Mouse (Mus musculus): ENCODE measurements around the gene Grm1.
A peak's percentile ranks its signal among the peaks of the same experiment; 100 is the strongest.
"Not testable (repeated sequence)": the region's sequence is repeated elsewhere in the genome, so short reads cannot be mapped to it uniquely, and the experiment has no call there.

Gene Grm1

DNA sequence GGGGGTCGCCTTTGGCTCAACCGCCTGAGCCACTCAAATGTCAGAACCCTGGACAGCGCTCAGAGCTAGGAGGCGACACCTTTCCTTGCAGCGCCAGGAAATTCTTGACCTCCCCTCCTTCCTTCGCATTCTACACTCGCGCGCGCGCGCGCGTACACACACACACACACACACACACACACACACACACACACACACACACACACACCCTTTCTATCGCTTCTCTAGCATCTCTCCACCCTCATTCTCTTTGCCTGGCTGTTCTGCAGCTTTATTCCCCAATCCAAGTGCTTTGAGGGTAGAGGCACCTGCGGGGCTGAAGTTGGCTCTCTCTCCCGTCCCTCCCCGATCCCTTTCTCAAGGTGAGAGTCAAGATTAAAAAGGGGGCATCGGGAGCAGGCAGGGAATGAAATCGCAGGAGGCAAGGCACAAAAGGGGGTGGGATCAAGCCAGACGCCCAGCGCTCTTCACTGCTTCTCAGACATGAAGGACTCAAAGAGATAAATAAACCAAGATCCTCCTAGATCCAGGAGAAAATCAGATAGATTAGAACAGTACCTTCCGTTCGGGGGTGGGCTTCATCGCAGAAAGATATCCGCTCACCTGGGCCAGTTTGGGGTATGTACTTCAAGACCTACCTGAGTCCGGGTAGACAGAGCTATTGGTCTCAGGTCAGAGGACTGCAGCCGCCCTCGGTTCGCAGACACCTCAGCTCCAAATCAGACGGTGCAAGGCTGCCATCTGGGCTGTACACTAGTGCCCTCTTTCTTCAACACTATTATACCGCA lies at the start of gene Grm1:
Grm1 (minus strand) TSS at position 746 of the 788 bp plus-strand sequence.
- no peak for DNase-seq (ENCODE audit: low spot score)

DNA sequence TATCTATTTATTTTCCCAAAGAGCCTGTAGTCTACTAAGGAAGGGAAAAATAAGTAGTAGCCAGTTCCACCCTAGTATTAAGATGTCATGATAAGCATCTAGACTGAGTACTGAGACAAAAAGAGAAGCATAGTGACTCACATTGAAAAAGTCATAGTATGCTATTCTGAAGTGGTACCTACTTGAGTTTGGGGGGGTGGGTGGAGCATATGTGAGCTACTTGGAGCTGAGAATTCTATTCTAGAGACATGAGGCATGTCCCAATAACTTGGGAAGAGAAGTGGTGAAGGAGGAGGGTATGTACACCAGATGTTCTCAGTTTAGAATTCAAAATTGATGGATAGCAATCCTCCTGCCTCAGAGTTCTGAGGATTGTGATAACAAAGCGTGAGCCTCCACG lies 39.6 kb upstream of the Grm1 start:
- DNase-seq (ENCODE audit: low spot score) = no peak

DNA sequence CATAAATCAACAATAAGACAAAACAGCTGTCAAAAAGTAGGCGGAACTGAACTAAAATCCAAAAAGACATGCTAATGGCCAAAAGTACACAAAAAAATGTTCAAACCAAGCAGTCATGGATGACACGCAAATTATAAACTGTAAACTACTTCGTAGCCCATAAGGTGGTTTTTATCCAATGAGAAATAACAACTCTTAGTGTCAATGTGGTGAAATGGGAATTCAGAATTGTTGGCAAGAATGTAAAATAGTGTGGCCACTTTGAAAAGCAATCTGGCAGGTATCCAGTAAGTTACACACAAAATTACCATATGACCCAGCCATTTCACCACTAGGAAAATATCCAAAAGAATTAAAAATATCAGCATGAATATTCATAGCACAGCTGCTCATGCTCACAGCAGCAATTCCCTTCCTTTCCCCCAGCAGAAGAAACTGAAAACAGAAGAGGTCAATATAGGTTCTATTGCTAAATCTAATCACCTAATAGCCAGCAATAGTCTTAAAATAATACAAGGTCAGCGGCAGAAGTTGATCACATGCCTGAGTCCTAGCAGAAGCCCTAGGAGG lies 16.4 kb upstream of the Grm1 start:
- DNase-seq (ENCODE audit: low spot score) = no peak

DNA sequence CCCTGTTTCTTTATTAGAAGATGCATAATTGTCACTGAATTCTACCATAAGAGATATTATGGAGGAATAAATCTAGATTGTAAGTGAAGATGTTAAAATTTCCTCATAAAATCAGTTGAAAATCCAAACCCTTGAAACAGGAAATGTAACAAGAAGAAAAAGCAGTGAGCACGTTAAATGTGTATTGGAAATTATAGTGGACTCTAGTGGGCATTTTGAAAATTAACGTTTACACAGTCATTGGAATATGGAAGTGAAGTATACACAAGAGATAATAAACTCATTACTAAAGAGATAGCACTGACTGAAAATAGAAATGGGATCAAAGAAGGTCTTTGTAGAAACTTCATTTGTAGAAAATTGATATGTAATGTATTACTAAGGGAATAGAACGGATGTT lies 4.2 kb upstream of the Grm1 start:
- DNase-seq (ENCODE audit: low spot score) = no peak

DNA sequence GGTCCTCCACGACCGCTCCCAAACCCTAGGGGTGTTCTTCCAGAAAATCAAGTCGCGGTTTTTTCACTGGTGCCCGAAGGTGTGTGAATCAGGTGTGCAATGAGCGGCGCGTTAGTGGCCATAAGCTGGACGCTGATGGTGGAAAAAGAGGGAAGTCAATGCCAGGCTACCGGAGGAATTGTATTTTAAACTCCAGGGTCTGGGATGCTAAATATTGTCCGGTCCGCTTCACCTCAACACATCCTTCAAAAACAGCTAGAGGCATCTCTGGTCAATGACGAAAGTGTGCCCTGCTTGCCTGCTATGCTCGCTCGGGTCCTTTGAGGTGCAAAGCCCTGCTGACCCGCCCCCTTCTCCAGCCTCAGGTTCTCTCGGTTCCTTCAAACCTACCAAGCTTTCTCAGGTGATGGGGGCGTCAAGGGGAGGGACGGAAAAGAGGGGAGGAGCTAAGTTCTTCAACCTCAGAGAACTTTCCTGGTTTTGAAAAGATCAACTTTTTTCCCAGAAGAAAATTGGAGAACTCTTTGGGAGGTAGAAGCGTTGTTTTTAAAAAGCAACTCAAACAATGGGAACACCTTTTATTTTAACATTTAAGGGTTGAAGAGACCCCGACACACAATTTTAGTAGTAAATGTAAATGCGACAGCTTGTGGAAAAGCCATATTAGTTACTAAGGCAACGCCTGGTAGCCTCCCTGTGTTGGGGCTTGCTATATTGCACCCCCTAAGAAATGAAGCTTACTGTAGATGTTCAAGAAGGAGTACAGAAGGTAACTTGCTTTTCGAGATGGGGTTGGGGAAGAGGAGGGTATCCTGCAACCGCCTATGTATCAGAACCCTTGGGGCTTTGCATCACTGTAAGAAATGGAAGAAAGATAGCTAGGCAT lies 1.2 kb downstream of the Grm1 start:
- DNase-seq (ENCODE audit: low spot score) = no peak

DNA sequence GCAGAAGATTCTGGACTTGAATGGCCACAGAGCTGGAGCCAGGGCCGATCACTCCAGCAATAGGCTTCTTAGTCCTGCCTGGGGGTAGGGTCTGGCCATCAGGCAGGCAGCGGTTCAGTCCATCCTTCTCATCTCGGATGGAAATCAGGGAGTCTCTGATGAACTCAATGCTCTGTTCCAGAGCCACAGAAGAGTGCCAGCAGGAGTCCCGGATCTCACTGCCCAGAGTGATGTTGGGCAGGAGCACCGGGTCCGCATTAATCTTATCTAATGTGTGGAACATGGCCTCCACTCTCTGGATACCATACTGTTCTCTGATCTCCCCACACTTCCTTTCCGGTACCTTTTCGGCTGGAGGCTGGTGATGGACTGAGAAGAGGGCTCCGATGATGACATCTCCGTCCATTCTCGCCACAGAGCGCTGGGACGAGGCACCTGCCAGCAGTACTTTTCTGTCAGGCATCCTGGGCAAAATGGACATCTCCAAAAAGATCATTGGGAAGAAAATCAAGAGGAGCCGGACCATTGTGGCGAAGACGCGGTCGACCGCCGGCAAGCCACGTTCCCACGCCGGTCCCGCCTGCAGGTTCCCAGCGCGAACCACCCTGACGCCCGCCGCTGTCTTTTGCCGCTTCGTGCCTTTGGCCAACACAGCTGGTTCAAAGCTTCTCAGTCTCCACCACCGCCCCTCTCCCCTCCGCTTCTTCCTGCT lies 2.0 kb downstream of the Grm1 start:
- no peak for DNase-seq (ENCODE audit: low spot score)

DNA sequence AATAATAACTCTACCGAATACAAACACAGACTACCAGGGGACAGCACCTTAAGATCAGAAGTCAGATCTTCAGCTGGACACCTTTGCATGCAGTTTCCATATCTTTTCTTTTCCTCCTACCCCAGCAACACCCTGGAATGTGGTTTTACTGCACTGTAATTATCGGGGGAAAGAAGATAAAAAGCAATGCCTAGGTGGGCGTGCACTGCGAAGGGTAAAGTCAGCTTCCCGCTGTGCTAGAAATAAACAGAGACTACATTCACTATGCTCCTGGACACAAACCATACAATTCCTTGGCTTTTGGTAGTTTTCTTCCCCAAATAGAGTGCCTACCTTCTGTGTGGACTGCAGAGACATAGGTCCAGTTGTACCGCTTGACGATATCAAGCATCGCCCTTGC lies 2.6 kb downstream of the Grm1 start:
- no peak for DNase-seq (ENCODE audit: low spot score)

DNA sequence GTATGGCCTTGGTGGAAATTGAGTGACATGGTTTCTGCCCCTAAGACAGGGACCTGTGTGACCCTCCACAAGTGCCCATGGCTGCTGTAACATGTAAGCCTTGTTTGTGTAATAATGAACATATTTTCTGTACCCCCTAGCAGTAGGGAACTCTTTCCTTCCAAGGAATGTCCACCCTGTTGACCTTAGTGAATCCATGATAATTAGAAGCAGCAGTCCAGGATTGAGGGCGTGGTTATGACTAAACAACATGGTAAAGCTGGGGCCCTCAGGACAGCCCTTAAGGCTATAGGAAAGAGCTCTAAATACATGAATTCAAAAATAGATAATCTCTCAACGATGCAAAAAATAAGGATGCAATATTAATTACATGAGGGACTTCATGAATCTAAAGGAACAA lies 17.0 kb downstream of the Grm1 start:
- no peak for DNase-seq (ENCODE audit: low spot score)

DNA sequence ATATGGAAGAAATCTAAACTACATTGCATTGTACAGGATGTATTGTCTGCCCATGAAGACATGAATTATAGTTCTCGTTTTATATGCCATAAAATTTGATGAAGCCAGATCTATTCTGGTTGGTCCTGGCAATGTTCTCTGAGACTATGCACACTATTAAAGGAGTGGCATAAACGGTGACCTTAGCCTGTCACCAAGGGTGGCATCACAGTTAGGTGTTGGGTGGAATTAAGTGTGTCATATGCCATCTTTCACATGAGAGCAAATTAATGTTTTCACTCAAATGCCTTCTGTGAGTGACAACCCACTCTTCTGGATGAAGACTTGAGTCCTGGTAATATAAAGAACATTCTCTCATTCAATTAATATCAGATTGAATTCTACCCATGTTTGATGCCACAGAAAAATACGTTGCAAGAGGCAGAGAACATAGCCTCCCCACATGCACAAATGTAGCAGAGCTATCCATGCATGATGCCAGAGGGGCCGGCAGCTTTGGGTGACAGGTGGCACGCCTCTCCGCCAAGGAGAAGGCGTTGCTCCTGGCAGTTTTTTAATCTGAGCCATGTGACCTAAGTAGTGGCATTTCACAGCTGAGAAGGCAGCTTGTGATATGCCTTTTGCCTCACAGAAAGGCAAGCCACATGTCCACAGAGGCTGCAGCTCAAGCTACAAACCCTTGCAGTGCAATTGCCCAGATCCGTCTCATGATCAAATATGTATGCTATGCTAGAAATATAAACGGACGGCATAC lies 20.7 kb downstream of the Grm1 start:
- DNase-seq (ENCODE audit: low spot score) = peak; percentile 38

DNA sequence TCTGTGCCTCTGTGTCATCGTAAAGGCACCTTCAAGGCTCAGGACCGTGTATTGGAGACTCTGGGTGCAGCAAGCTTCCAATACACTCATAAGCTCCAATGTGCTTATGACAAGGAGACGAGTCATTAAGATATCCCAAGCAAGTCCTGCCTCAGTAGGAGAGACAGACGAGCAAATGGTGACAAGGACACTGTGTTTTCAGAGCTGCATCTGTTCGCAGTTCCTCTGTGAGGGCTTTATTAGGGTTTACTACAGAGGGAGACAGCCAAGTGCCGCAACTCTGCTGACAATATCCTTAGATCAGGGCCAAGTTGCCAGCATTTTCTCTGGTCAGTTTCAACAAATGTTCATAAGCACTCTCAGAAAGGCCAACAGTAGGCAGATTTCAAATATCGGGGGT lies 32.8 kb downstream of the Grm1 start:
- DNase-seq (ENCODE audit: low spot score) = no peak

DNA sequence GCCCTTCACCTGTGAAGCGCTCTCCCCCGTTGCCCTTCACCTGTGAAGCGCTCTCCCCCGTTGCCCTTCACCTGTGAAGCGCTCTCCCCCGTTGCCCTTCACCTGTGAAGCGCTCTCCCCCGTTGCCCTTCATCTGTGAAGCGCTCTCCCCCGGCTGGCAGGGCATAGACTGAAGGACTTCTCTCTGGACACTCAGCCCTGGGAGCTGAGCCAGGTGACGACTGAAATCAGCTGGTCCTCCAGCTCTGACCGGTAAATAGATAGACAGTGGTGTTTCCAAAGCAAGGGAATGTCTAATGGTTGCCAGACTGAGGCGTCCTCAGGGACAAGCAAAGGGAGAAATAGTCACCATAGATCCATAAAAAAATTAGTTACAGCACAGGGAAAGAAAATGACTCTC lies 36.7 kb downstream of the Grm1 start:
- not testable (repeated sequence) for DNase-seq (ENCODE audit: low spot score)

DNA sequence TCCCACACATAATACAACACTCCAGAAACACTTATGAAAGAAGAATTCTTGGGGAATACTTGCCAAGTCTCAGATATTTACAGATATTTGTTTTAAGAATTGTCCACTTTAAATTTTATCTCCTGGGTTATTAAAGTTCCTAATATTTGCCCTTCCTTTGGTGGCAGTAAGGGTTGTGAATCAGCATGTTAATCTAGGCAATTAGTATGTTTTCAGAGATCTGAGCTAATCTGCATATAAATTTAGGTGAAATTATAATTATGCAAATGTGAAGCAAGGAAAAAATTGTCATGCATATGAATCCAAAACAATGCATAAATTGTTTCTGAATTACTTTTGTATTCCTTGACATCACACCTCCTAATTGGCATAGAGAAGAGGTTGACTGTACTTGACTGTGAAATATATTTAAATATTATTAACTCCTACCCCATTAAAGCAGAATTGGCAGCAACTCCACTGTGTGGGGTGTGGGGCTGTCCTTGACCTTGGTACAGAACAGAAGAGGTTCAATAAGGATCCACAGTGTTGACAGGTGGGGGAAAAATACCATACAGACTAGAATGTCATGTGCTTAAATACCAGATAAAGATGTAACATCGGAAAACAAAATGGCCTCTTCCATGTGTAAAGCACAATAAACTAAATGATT lies 37.6 kb downstream of the Grm1 start:
- DNase-seq (ENCODE audit: low spot score) = no peak

DNA sequence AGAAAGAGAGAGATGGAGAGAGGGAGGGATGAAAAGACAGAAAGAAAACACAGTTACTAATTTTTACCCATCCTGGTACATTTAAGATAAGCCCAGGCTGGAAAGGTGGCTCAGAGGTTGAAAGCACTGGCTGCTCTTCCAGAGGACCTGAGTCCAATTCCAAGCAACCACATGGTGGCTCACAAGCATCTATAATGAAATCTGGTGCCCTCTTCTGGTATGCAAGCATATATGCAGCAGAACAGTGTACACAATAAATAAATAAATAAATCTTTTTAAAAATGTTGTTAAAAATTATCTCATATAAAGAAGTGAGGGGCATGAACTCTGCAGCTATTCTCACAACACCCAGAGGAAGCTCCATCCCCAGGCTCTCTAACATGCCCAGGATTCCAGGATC lies 42.8 kb downstream of the Grm1 start:
- no peak for DNase-seq (ENCODE audit: low spot score)

DNA sequence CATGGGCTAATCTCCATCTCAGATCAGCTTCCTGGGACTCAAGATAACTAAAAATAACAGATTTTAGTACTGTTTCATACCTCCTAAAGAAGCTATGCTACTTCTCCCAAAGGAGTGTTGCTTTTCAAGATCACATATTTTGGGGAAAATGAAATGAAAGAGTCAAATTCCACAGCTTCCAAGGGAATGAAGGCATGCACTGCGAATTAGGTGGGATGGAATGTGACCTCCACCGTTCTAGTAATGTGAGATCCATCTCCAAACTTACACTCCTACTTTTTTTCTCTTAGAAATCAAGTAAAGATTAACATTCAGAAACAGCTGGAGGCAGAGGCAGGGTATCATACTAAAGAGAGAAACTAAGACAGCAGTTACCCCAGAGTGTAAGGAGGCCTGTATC lies 49.9 kb downstream of the Grm1 start:
- DNase-seq (ENCODE audit: low spot score) = no peak

DNA sequence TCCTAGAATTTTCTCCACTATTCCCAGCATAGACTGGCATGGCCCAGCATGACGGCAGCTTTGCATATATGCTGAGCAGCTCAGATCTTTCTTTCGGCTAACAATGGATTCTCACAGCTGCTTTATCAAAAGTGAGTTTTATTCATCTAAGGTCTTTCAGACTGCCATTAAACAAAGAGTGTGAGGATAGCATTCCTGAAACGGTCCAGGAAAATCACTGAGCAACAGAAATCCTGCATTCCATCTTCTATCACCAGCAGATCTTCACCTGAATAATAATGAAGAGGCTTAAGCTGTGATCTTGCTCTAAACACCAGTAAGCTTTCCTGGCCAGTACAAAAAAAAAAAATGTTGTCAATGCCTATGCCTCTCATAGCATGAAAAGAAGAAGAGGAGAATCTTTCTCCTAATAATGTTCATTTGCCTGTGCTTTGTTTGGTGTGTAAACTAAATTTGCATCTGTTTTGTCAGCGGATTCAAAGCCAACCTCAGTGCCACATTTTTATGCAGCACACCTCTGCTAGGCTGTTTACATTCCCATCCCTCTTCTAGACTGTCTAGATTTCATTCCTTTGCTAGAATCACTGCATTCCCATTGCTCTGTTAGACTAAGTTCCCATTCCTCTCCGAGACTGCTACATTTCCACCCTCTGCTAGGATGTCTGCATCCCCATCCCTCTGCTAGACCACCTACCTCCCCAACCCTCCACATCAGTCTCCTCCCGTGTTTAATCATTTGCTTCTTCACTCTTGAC lies 56.2 kb downstream of the Grm1 start:
- no peak for DNase-seq (ENCODE audit: low spot score)

DNA sequence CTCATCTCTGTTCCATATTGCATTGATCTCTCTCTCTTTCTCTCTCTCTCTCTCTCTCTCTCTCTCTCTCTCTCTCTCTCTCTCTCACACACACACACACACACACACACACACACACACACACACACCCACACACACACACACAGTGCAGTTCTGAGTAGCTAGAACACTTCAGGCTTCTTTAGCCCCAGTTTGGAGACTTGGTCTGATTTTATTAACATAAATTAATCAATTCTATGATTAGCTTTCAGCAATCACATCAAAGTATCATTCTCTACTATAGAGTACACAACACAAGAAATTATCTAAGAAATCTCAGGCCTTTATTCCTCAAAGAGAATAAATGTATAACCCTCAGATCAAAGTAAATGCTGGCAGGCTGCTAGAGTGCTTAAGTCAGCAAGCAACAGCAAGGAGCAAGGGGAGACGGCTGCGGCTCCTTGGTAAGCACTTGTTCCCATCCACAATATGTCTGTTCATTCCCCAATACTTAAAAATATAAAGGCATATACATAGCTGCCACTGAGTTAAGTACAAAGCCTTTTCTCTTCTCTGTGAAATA lies 63.1 kb downstream of the Grm1 start:
- no peak for DNase-seq (ENCODE audit: low spot score)

DNA sequence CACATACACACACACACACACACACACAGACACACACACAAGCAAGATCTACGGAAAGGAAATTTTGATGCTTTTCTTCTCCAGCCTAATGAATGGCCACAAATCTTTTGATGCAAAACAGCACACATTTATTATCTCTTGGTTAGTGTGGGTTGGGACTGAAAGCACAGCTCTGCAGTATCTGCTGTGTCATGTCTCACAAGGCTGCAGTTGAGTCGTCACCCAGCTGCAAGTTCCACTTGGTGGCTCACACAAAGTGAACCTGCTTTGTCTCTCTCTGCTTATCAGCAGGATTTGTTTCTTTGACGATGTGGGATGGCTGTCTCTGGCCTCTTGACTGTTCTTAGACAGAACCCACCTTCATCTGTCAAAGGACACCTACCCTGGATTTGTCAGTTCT lies 68.5 kb downstream of the Grm1 start:
- DNase-seq (ENCODE audit: low spot score) = no peak

DNA sequence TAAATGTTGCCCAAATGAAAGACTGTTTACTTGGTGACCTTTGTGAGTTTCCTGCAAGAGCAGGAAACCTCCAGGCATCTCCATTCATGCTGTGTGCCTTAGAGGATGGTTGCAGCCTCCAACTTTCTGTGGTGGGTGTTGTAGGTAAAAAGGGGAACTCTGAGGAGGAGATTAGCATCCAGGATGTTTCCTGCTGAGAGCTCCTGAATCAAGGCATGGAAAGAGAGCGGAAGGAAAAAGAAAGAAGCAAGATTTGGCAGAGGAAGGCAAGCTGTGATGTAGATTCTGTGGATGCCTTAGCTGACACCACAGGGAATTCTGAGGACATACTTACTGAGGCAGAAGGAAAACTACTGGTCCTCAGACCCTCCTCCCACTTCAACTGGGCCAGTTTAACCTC lies 85.4 kb downstream of the Grm1 start:
- DNase-seq (ENCODE audit: low spot score) = no peak

DNA sequence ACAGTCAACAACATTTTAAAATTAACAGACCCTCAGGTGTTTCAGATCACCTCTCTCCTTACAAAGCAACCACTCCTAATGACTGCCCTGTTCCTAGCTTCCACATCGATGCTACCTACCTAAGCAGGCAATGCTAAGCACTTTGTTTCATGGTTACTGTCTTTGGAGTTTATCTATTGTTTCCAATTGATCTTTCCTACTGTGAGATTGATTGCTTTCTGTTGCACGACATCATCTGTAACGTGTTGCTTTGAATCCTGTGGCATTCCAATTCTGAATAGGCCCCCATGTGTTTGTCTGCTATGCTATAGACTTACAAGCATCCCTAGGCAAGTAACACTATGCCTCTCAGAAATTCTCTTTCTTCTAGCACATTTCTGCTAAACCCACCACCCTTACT lies 90.4 kb downstream of the Grm1 start:
- DNase-seq (ENCODE audit: low spot score) = no peak

DNA sequence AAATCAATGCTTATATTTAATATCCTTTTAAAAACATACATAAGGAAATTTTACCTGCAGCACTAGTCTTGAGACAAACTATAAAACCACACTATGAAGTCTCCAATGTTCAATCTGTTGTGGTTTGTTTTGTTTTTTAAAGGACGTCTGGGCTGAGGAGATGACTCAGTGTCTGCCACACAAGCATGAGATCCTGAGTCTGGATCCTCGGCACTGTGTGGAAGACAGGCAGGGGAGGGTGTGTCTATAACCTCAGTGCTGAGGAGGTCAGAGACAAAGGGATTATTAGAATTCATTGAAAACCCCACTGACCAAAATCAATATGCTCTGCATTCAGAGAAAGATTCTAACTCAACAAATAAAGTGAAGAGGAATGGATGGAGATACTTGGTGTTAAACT lies 110.8 kb downstream of the Grm1 start:
- no peak for DNase-seq (ENCODE audit: low spot score)

Data from left cerebral cortex, adult 11 months (tissue).